Mouse (Mus musculus) lung, postnatal 36 days (tissue): ENCODE data around the gene Fam19a5.

ENCODE experiments used
- DNase-seq: peaks from one replicate; pipeline ENCODE4 v3.0.0; 2022; ENCODE audit warnings: mixed read lengths

The Fam19a5 gene

GRCm38 (mm10) chr15:87543599-87544338 is at the start of gene Fam19a5:
TSS of gene Fam19a5 (plus strand) at chr15:87544299.
- no peak for DNase-seq

DNA sequence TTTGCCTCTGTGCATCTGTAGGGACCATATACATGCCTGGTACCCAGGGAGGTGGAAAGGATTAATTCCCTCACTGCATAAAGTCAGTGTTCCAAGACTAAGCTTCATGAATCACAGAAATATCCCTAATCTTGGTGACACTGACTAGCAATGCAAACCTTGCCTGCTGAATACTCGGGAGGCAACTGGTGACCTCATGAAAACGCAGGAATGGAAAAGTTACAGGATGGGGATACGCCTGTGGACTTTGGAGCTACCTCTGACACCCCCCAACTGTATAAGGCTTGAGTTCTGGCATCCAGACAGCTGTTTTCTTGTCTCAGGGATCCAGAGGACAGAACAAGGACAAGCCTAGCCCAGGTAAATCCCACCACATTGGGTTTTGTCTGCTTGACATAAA is 42.4 kb upstream of the Fam19a5 start:
- DNase-seq = no peak

DNA sequence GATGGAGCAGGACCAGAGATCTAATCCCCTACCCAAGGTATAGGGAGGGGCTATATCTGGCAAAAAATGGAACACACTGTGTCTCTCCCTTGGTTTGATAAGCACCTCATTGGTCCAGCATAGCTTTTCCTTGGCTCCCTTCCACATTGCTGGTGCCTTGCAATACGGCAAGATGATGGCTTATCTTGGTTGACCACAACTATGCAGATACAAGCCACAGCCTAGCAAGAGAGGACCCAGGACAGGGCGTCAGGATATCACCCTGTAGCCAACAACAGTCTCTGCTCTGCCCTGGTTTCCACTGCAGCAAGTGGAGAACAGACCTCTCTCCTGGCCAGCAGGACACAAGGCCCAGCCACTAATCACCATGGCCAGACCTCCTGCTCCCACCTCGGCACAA is 36.8 kb upstream of the Fam19a5 start:
- no peak for DNase-seq

DNA sequence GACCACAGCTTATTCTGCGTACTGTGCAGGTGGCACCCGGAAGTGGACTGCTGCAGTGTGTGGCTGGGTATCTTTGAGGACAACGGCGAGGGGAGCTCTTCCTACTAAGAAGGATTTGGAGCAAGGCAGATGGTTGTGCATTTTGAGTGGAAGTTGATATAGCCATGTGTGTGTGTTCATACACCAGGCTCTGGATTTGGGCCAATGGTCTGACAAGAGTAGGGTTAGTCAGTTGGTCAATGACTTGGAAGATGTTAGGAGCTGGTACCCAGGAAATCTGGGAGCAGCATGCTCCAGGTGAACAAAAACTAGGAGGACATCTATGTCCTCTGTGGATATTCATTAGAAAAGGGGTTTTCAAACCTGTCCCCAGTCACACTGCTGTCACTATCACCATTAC is 33.2 kb upstream of the Fam19a5 start:
- no peak for DNase-seq

GRCm38 (mm10) chr15:87518161-87518560 is 25.9 kb upstream of the Fam19a5 start:
- no peak for DNase-seq

- DNase-seq = no peak
Measured at GRCm38 (mm10) chr15:87529271-87529670, 14.8 kb upstream of the Fam19a5 start.

DNA sequence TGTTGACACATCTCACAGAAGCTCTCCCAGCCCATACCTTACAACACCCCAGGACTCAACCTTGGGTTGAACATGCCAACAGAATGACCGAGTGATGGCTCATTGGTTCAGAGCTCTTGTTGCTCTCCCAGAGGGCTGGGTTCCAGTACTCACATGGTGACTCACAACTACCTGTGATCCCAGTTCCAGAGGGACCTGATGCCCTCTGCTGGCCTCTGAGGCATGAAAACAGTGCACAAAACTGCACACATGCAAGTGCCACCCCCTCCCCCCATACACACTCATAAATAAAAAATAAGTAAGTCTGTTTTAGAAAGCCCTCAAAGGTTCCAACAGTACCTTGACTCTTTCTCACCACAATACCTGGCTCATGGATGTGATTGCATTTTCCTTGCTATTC is 2.4 kb upstream of the Fam19a5 start:
- no peak for DNase-seq

DNA sequence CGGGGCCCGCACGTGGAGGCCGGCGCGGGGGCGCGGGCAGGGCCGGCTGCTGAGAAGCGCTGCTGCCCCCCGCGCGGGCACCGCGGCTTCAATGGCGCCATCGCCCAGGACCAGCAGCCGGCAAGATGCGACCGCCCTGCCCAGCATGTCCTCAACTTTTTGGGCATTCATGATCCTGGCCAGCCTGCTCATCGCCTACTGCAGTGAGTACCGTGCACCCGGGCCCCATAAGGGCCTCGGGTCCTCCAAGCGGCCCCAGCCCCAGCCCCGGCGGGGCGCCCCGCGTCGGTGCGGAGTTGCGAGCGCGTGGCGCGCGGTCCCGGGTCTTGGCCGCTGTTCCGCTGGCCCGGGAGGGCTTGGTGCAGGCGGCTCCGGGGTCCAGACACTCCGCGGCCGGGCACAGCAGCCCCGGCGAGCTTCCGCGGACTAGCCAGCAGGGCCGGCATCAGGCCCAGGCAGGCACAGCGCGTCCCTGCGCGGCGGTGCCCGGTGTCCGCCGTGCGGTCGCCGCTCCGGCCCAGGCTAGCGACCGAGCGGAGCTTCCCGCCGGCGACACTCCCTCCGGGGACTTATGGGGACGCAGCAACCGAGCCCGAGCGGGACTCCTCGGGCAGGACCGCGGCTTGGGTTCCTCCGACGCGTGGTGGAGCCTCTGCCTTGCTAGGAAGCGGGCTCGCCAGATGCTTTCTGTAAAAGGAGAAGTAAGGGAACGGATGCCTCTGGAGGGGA is 466 bp downstream of the Fam19a5 start:
- no peak for DNase-seq

- no peak for DNase-seq
Measured at GRCm38 (mm10) chr15:87545130-87545642, 1.1 kb downstream of the Fam19a5 start.

GRCm38 (mm10) chr15:87545731-87546360 is 1.7 kb downstream of the Fam19a5 start:
- DNase-seq = no peak

DNA sequence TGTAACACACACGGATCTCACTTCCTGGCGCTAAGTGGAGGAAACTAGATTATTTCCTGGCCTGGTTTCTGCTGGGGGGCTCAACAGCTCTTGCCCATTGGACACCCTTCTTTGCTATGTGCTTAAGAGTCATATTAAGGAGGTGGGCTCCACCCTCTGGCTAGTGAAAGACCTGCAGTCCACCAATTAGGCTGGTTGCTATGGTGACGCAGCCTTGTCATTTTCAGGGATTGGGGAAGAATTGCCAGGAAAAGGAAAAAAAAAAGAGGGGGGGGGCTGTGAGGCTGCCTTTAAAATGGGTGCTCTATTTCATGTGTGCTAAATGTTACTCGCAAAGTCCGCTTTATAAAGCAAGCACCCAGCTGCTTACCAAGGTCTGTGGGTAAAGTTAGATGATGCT is 2.9 kb downstream of the Fam19a5 start:
- no peak for DNase-seq

DNA sequence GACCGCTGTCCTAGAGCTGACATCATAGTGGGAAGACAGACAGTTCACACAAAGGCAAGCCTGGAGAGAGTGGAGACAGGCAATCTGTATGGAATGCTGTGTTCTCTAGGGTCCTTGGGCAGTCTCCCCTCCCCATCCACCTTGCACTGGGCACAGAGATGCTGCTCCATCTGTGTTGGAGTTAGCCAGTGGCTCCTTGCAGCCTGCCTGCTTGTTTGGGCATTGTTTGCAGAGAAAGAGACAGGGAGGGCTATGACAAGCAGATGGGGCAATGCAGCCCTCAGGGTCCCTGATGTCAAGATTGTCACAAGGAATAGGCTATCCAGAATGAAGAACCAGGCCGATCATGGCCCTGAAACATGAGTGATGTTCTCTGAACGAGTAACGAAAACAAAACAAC is 5.6 kb downstream of the Fam19a5 start:
- no peak for DNase-seq

DNA sequence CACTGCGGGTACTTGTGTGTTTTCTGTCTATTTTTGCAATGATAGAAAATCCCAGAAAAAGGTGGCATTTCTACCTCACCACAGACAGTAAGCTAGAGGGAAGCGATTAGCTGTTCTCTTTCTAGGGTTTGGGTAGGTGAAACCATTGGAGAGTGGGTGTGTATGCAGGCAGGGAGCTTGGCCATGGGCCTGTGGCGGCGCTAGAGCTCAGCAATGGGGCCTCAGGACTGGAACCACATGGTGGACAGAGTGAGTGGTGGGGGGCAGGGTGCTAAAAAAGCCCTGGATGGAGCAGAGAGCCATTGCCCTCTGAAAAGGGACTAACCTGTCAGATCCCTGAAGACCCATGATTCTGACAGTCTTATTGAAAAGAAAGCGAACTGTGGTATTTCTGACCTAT is 6.7 kb downstream of the Fam19a5 start:
- no peak for DNase-seq

- no peak for DNase-seq
Measured at GRCm38 (mm10) chr15:87551556-87551955, 7.5 kb downstream of the Fam19a5 start.

- no peak for DNase-seq
Measured at GRCm38 (mm10) chr15:87555811-87556210, 11.7 kb downstream of the Fam19a5 start.

DNA sequence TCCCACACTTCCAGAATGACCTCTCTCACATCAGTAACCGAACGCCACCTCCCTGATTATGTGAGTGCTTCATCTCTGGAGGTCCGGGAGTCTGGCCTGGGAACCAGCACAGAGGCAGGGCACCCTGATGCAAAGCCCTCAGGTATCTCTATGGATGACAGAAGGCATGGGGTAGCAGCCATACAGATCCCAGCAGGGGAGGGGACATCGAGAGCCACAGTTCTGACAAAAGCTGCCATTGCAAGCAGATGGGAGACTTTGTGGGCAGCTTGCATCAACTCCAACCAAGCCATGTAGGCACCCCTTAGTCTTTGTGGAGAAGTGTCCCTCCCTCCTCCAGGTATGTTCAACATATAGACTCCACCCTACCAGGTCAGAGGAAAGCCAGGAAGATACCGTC is 20.2 kb downstream of the Fam19a5 start:
- DNase-seq = no peak

GRCm38 (mm10) chr15:87566040-87566929 is 22.2 kb downstream of the Fam19a5 start:
- DNase-seq = no peak

DNA sequence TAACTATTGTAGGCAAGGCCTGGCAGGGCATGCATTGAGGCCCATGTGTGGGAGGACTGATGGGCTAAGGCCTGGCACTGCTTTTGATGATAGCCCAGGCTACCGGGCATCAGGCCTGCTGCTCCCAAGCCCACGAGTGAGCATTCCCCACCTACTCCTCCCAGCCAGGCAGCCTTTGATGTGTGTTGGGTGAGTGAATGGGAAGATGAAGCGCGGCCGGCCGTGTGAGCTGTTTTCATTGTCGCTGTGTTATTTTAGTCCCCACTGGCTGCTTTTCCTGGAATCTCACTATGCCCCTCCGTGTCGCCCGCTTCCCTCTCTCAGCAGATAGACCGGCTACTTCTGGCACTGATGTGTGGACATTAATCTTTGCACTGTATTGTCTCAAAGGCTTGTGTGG is 26.1 kb downstream of the Fam19a5 start:
- DNase-seq = no peak

DNA sequence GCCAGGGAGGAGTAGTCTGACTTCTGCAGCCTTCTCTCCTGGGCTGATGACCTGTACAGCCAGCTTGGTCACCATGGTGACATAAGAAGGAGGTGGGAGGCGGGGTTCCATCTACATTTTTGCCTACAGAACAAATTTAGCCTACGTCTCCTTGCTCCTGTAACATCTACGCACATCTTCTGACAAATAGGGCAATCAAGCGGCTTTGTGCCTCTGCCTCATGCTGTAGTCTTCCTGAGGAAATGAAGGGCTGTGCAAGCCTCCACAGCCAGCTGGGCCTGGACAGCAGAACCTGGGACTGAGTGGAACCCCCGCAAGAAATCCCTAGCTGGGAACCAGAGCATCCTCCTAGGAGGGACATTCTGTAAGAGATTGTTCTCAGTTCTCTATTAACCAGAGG is 35.8 kb downstream of the Fam19a5 start:
- no peak for DNase-seq

- DNase-seq = no peak
Measured at GRCm38 (mm10) chr15:87583921-87584621, 40.0 kb downstream of the Fam19a5 start.

- DNase-seq = no peak
Measured at GRCm38 (mm10) chr15:87590975-87591374, 46.9 kb downstream of the Fam19a5 start.

- no peak for DNase-seq
Measured at GRCm38 (mm10) chr15:87596731-87597130, 52.6 kb downstream of the Fam19a5 start.
